Mouse (Mus musculus): ENCODE results near the gene Sgms2. TPM values are rescaled to one million over a fixed set of nuclear protein-coding genes. Genes with fewer than 3 reads are reported as not detected.
"Not testable (repeated sequence)": the region's sequence is repeated elsewhere in the genome, so short reads cannot be mapped to it uniquely, and the experiment has no call there.

Gene Sgms2
- polyA plus RNA-seq, 1 experiment from 2014 or later = 0.61 TPM

DNA sequence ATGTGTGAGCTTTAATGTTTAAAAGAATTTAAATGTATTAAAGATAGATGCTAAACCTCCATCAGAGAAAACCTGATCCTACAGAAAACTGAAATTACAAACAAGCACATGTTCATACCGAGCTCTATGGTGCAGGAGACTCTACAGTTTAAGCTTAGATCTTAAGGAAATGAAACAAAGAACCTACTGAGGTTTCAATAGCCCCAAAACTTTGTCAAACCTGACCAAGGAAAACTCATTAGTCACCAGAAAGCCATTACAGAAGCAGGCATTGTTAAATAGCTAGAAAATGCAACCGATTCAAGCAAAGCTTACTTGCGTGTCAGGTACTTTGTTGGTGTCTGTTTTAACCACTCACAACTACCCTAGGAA, 142.6 kb downstream of the Sgms2 start:
- H3K27me3 ChIP-seq = no peaks in the 10 kb centered on the region
- H3K4me3 ChIP-seq (replicated peaks) = no peak overlapping the region
- WGBS = 85% methylated on average over 3 of the region's 3 CpGs
- no peak overlapping the region for H3K9ac ChIP-seq (replicated peaks)
- no peaks in the 10 kb centered on the region for H3K4me1 ChIP-seq (replicated peaks)
- H3K4me2 ChIP-seq (replicated peaks) = no peak overlapping the region
- H3K9me3 ChIP-seq = no peaks in the 10 kb centered on the region
- H3K27ac ChIP-seq = no peak overlapping the region
- ATAC-seq = no peak
- no peaks in the 10 kb centered on the region for H3K36me3 ChIP-seq

DNA sequence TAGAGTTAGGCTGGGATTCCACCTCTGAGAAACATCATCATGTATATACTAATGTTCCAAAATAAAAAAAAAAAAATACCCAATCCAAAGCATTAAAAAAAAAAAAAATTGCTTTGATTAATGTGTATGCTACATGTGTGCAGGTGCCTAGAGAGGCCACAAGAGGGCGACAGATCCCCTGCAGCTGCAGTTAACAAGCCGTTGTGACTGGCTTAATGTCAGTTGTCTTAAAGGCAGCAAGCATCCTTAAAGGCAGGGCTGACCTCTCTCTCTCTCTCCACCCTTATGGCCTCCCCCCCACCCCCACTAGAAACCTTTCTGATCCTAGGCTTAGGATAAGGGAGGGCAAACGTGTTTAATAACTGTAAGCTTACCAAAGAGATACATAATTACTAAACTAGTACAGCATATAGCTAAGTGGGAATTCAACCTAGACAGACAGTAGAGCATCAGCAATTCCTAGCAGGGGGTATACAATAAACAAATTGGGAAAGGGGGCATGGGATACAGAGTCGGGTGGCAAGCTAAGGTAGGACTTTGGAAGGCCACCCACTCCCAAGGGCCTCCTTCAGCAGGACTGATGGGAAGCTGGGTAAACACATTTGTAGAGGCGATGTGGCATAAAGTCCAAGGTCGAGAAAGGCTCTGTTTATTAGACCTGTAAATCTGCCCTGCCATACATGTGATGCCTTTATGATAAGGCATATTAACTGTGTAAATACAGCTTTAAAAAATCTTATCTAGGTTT, 143.2 kb downstream of the Sgms2 start:
- no peak overlapping the region for H3K9ac ChIP-seq (replicated peaks)
- no peak for ATAC-seq
- no peaks in the 10 kb centered on the region for H3K9me3 ChIP-seq
- no peak overlapping the region for H3K27ac ChIP-seq
- no peak overlapping the region for H3K4me2 ChIP-seq (replicated peaks)
- no peaks in the 10 kb centered on the region for H3K27me3 ChIP-seq
- no peaks in the 10 kb centered on the region for H3K36me3 ChIP-seq
- no peaks in the 10 kb centered on the region for H3K4me1 ChIP-seq (replicated peaks)
- no peak overlapping the region for H3K4me3 ChIP-seq (replicated peaks)
- 64% methylated on average over 6 of the region's 6 CpGs for WGBS

DNA sequence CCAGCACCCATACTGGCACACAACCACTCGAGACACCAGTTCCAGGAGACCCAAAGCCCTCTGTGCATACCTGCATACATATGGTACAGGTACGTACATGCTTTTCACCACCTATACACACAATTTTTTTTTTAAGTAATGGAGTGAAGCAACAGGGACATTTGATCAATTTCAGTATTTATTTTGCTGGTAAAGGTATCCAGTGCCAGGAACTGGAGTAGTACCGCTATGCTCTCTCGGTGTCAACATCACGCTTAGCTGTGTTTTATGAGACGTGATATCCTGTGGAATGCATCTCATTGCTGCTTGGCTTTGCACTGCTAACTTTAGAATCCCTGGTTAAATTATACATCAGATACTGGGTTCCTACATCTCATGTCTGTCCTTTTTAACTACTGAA, 145.3 kb downstream of the Sgms2 start:
- H3K27ac ChIP-seq = no peak overlapping the region
- 93% methylated on average over 6 of the region's 6 CpGs for WGBS
- no peaks in the 10 kb centered on the region for H3K9me3 ChIP-seq
- no peak overlapping the region for H3K4me2 ChIP-seq (replicated peaks)
- no peak overlapping the region for H3K4me3 ChIP-seq (replicated peaks)
- H3K36me3 ChIP-seq = no peaks in the 10 kb centered on the region
- ATAC-seq = no peak
- H3K9ac ChIP-seq (replicated peaks) = no peak overlapping the region
- H3K4me1 ChIP-seq (replicated peaks) = no peaks in the 10 kb centered on the region
- no peaks in the 10 kb centered on the region for H3K27me3 ChIP-seq

DNA sequence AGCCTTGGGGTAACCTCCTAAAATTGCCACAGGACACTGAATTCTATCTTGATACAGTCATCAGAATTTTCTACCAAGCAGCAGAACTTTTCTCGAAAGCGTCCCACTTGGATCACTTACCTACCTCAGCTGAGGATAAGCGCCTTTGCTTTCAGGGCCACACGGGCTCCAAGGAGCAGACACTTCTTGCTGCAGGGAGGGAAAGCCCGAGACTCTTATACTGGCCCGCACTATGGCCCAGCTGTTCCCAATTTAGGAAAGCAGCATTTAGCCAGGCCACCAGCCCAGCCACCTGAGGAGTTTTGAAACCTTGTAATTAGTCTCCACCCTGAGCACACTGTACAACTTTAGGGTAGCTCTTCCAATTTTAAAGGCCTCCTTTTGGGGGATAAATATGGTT, 147.9 kb downstream of the Sgms2 start:
- Histone ChIP-seq H3K9me3 (no peaks in the 10 kb centered on the region), H3K27ac (no peak overlapping the region), H3K36me3 (no peaks in the 10 kb centered on the region), H3K4me3 (replicated peaks) (no peak overlapping the region), H3K9ac (replicated peaks) (no peak overlapping the region), H3K4me1 (replicated peaks) (no peaks in the 10 kb centered on the region), H3K4me2 (replicated peaks) (no peak overlapping the region), H3K27me3 (no peaks in the 10 kb centered on the region)
- 91% methylated on average over 6 of the region's 6 CpGs for WGBS
- no peak for ATAC-seq

DNA sequence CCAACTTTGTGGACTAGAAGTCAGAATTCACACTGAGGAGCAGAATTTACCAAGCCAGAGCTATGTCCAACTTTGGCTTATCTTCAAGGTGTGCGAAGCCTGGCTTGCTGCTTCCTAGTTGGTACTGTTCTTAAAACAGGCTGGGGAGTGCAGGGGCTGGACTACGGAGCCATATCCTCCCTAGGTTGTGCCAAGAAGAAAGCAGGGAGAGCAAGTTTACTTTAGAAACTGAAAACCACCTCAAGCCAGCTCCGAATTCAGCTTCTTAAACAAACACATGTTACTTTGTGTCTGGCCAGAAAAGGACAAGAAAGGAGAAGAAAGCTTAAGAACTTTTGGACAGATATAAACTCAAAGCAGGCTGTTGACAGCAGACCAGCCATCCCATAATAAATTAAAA, 150.3 kb downstream of the Sgms2 start:
- no peak overlapping the region for H3K27ac ChIP-seq
- H3K9ac ChIP-seq (replicated peaks) = no peak overlapping the region
- no peaks in the 10 kb centered on the region for H3K27me3 ChIP-seq
- H3K36me3 ChIP-seq = no peaks in the 10 kb centered on the region
- no peak overlapping the region for H3K4me2 ChIP-seq (replicated peaks)
- ATAC-seq = no peak
- H3K4me1 ChIP-seq (replicated peaks) = no peaks in the 10 kb centered on the region
- 86% methylated on average over 3 of the region's 3 CpGs for WGBS
- no peaks in the 10 kb centered on the region for H3K9me3 ChIP-seq
- no peak overlapping the region for H3K4me3 ChIP-seq (replicated peaks)

DNA sequence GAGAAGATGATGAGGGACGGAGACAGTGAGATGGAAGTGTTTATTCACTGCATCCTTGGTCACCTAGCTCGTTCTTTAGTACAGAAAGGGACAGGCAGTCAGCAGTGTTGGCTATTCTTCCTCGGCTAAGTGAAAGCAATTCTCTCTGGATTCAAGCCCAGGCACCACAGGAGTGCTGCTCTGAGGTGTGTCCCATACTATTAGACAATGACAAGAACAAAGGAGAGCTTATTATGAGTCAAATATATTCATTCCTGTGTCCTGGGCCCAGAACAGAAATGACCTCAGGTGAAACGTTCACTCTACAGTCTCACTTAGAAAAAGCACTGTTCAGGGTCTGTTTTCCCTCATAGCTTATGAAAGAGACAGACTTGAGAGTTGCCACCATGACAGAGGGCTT, 151.9 kb downstream of the Sgms2 start:
- WGBS = 66% methylated on average over 4 of the region's 4 CpGs
- Histone ChIP-seq H3K27ac (no peak overlapping the region), H3K4me1 (replicated peaks) (no peaks in the 10 kb centered on the region; the same call in 1 of the 2 replicates), H3K27me3 (no peaks in the 10 kb centered on the region), H3K4me2 (replicated peaks) (no peak overlapping the region), H3K36me3 (no peaks in the 10 kb centered on the region), H3K9ac (replicated peaks) (no peak overlapping the region), H3K4me3 (replicated peaks) (no peak overlapping the region), H3K9me3 (no peaks in the 10 kb centered on the region)
- no peak for ATAC-seq

DNA sequence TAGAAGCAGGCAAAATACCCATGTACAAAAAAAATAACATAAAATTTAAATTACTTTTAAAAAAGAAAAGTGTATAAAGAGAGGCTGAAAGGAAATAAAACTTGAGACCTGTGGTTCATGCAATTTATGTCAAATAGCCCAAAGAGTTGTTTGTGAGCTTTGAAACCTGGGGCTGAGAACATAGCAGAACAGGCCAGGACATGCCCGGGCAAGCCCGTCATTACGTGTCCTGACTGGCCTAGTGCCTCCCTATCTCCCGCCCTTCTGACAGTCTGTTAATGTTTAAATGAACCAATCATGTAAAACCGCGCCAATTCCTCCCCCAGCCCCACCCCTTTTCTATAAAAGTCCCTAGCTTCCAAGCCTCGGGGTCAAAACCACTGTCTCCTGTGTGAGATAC, 153.5 kb downstream of the Sgms2 start:
- not testable (repeated sequence) for H3K9ac ChIP-seq (replicated peaks); H3K4me3 ChIP-seq (replicated peaks); H3K27ac ChIP-seq; H3K4me1 ChIP-seq (replicated peaks); H3K27me3 ChIP-seq; H3K36me3 ChIP-seq; H3K4me2 ChIP-seq (replicated peaks); H3K9me3 ChIP-seq; ATAC-seq
- WGBS = 92% methylated on average over 5 of the region's 7 CpGs

DNA sequence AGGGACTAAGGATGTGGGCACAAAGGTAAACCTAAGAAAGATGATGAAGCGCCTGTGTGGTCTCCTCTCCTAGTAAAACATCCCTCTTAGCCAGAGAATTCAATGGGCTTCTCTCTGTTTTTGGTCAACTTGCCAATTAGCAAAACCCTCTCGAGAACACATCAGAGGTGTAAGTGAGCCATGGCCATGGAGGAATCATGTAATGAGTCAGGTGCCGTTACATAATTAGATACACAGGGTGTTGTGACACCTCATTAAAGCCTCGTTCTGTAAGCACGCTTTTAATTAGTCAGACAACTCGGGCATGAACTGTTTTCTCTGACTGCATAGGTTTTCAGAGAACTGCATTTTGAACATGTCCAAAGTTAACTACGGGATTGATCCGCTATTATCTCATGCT, 154.6 kb downstream of the Sgms2 start:
- Histone ChIP-seq H3K36me3 (no peaks in the 10 kb centered on the region), H3K27ac (no peak overlapping the region), H3K4me1 (replicated peaks) (no peaks in the 10 kb centered on the region; the same call in 1 of the 2 replicates), H3K4me2 (replicated peaks) (no peak overlapping the region), H3K9me3 (no peaks in the 10 kb centered on the region), H3K4me3 (replicated peaks) (no peak overlapping the region), H3K9ac (replicated peaks) (no peak overlapping the region), H3K27me3 (no peaks in the 10 kb centered on the region)
- ATAC-seq = no peak
- 77% methylated on average over 8 of the region's 8 CpGs for WGBS

DNA sequence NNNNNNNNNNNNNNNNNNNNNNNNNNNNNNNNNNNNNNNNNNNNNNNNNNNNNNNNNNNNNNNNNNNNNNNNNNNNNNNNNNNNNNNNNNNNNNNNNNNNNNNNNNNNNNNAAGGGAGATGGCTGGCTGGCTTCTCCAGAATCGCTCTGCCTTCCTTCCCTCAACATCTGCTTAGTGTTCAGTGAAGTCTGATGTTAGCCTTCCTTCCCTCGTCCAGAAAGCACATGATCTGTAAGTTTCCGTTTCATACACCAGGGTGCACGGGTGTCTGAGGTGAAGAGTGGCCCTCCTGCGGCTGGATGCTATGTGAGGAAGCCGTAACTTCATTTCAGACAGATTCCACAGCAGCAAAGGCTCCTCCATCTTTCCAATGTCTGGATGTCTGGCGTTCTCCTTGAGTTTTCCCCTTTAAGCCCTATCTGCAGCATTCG, 156.1 kb downstream of the Sgms2 start:
- H3K9ac ChIP-seq (replicated peaks) = no peak overlapping the region
- no peaks in the 10 kb centered on the region; the same call in 1 of the 2 replicates for H3K4me1 ChIP-seq (replicated peaks)
- no peaks in the 10 kb centered on the region for H3K9me3 ChIP-seq
- 85% methylated on average over 8 of the region's 8 CpGs for WGBS
- no peak for ATAC-seq
- H3K36me3 ChIP-seq = no peaks in the 10 kb centered on the region
- H3K27ac ChIP-seq = no peak overlapping the region; the same call in 1 of the 2 replicates
- no peak overlapping the region for H3K4me2 ChIP-seq (replicated peaks)
- H3K4me3 ChIP-seq (replicated peaks) = no peak overlapping the region
- H3K27me3 ChIP-seq = no peaks in the 10 kb centered on the region

DNA sequence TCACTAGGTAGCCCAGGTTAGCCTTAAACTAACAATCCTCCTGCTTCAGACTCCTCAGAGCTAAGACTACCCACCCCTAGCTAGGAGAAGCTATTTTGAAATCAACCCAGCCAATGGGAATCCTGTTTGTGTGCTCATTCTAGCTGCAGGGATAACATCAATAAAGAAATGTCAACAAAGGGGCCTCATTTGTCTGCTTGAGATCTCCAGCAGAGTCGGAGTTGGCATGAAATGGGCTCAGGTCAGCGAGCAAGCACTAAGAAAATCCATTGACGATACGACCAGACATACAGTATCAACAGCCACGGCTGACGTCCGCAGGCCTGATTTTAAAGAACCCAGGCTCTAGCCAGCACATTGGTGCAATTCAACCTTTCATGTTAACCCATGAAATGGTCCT, 164.0 kb downstream of the Sgms2 start:
- Histone ChIP-seq H3K4me3 (replicated peaks) (no peak overlapping the region), H3K9ac (replicated peaks) (no peak overlapping the region), H3K9me3 (no peaks in the 10 kb centered on the region), H3K27ac (no peak overlapping the region), H3K4me2 (replicated peaks) (no peak overlapping the region), H3K36me3 (no peaks in the 10 kb centered on the region), H3K27me3 (no peaks in the 10 kb centered on the region), H3K4me1 (replicated peaks) (no peaks in the 10 kb centered on the region)
- WGBS = 61% methylated on average over 7 of the region's 7 CpGs
- no peak for ATAC-seq

DNA sequence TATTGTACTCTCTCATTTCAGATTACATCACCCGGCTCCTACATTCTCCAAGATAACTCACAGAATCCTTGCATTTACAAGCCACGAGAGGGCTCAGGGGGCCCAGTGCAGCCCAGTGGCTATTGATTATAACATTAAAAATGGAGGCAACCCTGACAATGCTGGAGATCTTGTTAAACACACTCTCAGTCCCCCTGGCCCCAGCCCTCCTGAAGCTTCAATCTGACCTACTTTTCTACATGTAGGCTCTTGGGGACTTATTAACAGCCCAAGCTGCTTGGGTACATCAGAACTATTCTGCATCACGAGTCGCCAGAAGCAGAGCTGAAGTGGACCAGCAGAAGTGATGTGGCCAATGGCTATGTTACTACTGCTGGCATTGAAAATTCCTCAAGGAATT, 164.6 kb downstream of the Sgms2 start:
- H3K4me1 ChIP-seq (replicated peaks) = no peaks in the 10 kb centered on the region
- no peaks in the 10 kb centered on the region for H3K36me3 ChIP-seq
- no peaks in the 10 kb centered on the region for H3K27me3 ChIP-seq
- no peak overlapping the region for H3K9ac ChIP-seq (replicated peaks)
- 74% methylated on average over 4 of the region's 4 CpGs for WGBS
- no peak overlapping the region for H3K4me2 ChIP-seq (replicated peaks)
- ATAC-seq = peak; percentile 50; the same call in 1 of the 2 replicates
- H3K4me3 ChIP-seq (replicated peaks) = no peak overlapping the region
- H3K27ac ChIP-seq = no peak overlapping the region
- no peaks in the 10 kb centered on the region for H3K9me3 ChIP-seq

DNA sequence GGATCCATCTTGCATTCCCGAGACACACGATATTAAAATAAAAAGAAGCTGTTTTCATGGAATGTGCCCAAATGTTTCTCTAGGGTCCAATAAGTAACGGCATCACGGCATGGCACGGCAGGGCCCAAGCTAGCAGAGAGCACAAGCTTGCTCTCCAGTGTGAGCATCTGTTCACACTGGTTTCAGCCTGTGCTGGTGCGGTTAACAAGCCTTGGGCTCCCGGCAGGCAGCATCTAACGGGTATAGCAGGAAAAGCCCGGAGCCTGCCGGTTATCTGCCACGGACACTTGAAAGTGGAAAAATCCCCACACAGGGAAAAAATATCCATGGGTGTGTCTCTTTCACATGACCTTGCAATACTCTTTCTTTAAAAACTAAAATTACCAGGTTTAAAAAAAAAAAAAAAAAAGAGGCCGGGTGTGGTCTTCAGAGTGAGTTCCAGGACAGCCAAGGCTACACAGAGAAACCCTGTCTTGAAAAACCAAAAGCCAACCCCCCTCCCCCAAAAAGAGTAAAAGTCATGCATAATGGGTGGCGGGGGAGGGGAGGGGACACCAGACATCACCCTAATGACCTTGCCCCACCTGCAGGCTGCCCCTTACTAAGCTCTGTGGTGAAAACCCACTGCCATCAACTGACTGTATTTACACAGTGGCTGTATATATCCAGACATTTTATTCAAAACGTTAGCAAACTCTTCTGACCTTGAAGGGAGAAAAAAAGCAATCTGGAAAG, 169.0 kb downstream of the Sgms2 start:
- 79% methylated on average over 14 of the region's 14 CpGs for WGBS
- H3K4me3 ChIP-seq (replicated peaks) = no peak overlapping the region
- no peak overlapping the region for H3K4me2 ChIP-seq (replicated peaks)
- ATAC-seq = 0 out of 2 replicates have a peak, but pooled peaks have one; percentile 40
- H3K27me3 ChIP-seq = no peaks in the 10 kb centered on the region
- no peaks in the 10 kb centered on the region for H3K9me3 ChIP-seq
- H3K36me3 ChIP-seq = no peaks in the 10 kb centered on the region
- no peak overlapping the region for H3K9ac ChIP-seq (replicated peaks)
- no peak overlapping the region for H3K27ac ChIP-seq
- no peaks in the 10 kb centered on the region for H3K4me1 ChIP-seq (replicated peaks)

All from midbrain, embryonic 13.5 days (tissue).